Mouse (Mus musculus): ENCODE results near the gene Fkbp10.

DNA sequence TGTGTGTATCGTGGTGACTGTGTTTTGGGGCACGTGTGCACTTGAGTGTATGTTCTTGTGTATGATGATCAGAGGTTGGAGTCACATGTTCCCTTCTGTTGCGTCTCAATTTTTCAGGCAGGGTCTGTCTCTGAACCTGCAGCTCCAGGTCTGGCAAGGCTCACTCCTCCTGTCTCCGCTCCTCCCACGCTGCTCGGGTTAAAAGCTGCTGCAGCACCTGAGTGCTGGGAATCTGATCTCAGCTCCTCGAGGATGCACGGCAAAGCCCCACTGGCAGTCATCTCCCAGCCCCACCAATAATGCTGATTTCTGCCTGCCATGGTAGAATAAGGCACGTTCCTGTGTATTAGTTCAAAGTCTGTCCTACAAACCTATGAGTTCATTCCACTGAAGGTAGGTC, 40.4 kb upstream of the Fkbp10 start:
- TF ChIP-seq CTCF (conservative IDR thresholded peaks at IDR 0.05; ENCODE audit: low read length): no peak
- TF ChIP-seq NANOG (IDR thresholded peaks at IDR 0.05; ENCODE audit: borderline replicate concordance, low read length): no peak
